Mouse (Mus musculus): ENCODE data around the gene Tmem150c. TPM values are rescaled to one million over a fixed set of nuclear protein-coding genes. Genes with fewer than 3 reads are reported as not detected.

Tmem150c gene
- 0.22 and 0.74 TPM in 2 replicates for total RNA-seq (2012; rRNA removed)

DNA sequence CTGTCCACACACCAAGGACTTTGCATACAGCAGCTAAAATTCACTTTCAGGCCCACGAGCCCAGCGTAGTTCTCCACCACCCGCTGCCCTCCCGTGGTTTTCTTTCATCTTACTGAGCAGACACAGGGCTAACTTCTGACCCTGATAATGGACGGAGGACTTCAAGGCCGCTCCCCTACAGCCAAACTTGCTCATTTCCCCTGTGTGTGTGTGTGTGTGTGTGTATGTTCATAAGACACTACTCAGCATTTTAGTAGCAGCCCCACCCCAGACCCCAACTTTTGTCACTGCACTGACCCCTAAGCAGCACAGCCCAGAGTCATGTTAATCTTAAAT is at the start of gene Tmem150c:
Gene Tmem150c (minus strand): TSS at position 171 of the 336 bp plus-strand sequence.
- DNase-seq (ENCODE audit: low read depth, low spot score): no peak
- TF ChIP-seq ZC3H11A (IDR thresholded peaks at IDR 0.05; ENCODE audit: borderline replicate concordance, low read depth, low read length): no peak
- no peak for TF ChIP-seq CHD2 (IDR thresholded peaks at IDR 0.05; ENCODE audit: low read depth, low read length)
- TF ChIP-seq HCFC1 (IDR thresholded peaks at IDR 0.05; ENCODE audit: borderline replicate concordance, insufficient read depth, low read length): no peak
- TF ChIP-seq MAFK (IDR thresholded peaks at IDR 0.05; ENCODE audit: insufficient read depth, low read depth, low read length): no peak
- no peak for TF ChIP-seq ZNF384 (IDR thresholded peaks at IDR 0.05; ENCODE audit: low read depth, low read length)
- in situ Hi-C loops (cut with MboI; ENCODE audit: low sequenced_read_pairs in 2 of 2, unreplicated experiment in 2 of 2): loop anchor here in 1 of 2 experiments (25.0 kb wide), 1 partner anchor 97 kb away; no protein-coding TSS in a partner anchor
- H3K4me1 ChIP-seq (ENCODE audit: control insufficient read depth in 2 of 2, insufficient read depth in 2 of 2, low read length in 2 of 2, poor library complexity in 1 of 2): no peaks in the 10 kb centered on the region
- H3K4me3 ChIP-seq (ENCODE audit: insufficient read depth in 1 of 2, low read depth in 1 of 2, low read length in 2 of 2, poor library complexity in 1 of 2, severe bottlenecking in 1 of 2): peak within 1 kb of the TSS; percentile 38 to 80
- no peaks in the 10 kb centered on the region for H3K36me3 ChIP-seq (ENCODE audit: control insufficient read depth, insufficient read depth, low read length, poor library complexity, severe bottlenecking)
- H3K9ac ChIP-seq (ENCODE audit: insufficient read depth, low read depth, low read length, poor library complexity, severe bottlenecking): peak within 1 kb of the TSS; percentile 79; the same call in 1 of the 2 replicates
- H3K9me3 ChIP-seq (ENCODE audit: control insufficient read depth, insufficient read depth, low read depth, low read length): no peaks in the 10 kb centered on the region
- H3K27ac ChIP-seq (ENCODE audit: insufficient read depth, low read depth, low read length, poor library complexity, severe bottlenecking): no peak within 1 kb of the TSS

GRCm38 (mm10) chr5:100209093-100209492 is 49.5 kb upstream of the Tmem150c start:
- H3K4me1 ChIP-seq (ENCODE audit: control insufficient read depth in 2 of 2, insufficient read depth in 2 of 2, low read length in 2 of 2, poor library complexity in 1 of 2): peaks cover 0 to 5% of the 10 kb centered on the region in 2 experiments; a peak in 1 of 4 replicates
- H3K9ac ChIP-seq (ENCODE audit: insufficient read depth, low read depth, low read length, poor library complexity, severe bottlenecking): no peak overlapping the region
- in situ Hi-C loops (cut with MboI; ENCODE audit: low sequenced_read_pairs in 2 of 2, unreplicated experiment in 2 of 2): no loop called here
- H3K4me3 ChIP-seq (ENCODE audit: insufficient read depth in 1 of 2, low read depth in 1 of 2, low read length in 2 of 2, poor library complexity in 1 of 2, severe bottlenecking in 1 of 2): no peak overlapping the region
- H3K36me3 ChIP-seq (ENCODE audit: control insufficient read depth, insufficient read depth, low read length, poor library complexity, severe bottlenecking): no peaks in the 10 kb centered on the region
- TF ChIP-seq CHD2 (IDR thresholded peaks at IDR 0.05; ENCODE audit: low read depth, low read length): no peak
- TF ChIP-seq HCFC1 (IDR thresholded peaks at IDR 0.05; ENCODE audit: borderline replicate concordance, insufficient read depth, low read length): no peak
- TF ChIP-seq MAFK (IDR thresholded peaks at IDR 0.05; ENCODE audit: insufficient read depth, low read depth, low read length): no peak
- no peak for TF ChIP-seq ZC3H11A (IDR thresholded peaks at IDR 0.05; ENCODE audit: borderline replicate concordance, low read depth, low read length)
- TF ChIP-seq ZNF384 (IDR thresholded peaks at IDR 0.05; ENCODE audit: low read depth, low read length): no peak
- no peak overlapping the region for H3K27ac ChIP-seq (ENCODE audit: insufficient read depth, low read depth, low read length, poor library complexity, severe bottlenecking)
- no peak for DNase-seq (ENCODE audit: low read depth, low spot score)
- H3K9me3 ChIP-seq (ENCODE audit: control insufficient read depth, insufficient read depth, low read depth, low read length): no peaks in the 10 kb centered on the region

DNA sequence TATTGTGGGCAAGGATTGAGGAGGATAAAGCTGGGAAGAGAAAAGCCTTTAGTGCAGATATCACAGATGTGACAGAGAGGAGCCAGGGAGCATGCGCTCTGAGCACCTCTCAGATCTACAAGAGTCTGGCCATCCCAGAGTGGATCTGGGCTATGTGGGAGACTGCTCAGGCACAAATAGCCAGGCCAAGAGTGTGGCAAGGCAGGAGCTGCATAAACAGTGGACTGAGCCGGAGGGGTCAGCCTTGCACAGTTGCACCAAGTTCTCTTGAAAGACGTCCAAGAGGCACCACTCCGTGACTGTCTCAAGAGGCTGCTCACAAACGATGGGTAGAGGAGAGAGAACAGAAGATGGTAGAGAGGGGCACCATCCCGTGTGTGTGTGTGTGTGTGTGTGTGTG is 47.1 kb upstream of the Tmem150c start:
- no peak for DNase-seq (ENCODE audit: low read depth, low spot score)
- in situ Hi-C loops (cut with MboI; ENCODE audit: low sequenced_read_pairs in 2 of 2, unreplicated experiment in 2 of 2): no loop called here
- TF ChIP-seq MAFK (IDR thresholded peaks at IDR 0.05; ENCODE audit: insufficient read depth, low read depth, low read length) (no peak), CHD2 (IDR thresholded peaks at IDR 0.05; ENCODE audit: low read depth, low read length) (no peak), HCFC1 (IDR thresholded peaks at IDR 0.05; ENCODE audit: borderline replicate concordance, insufficient read depth, low read length) (no peak), ZC3H11A (IDR thresholded peaks at IDR 0.05; ENCODE audit: borderline replicate concordance, low read depth, low read length) (no peak), ZNF384 (IDR thresholded peaks at IDR 0.05; ENCODE audit: low read depth, low read length) (no peak)

DNA sequence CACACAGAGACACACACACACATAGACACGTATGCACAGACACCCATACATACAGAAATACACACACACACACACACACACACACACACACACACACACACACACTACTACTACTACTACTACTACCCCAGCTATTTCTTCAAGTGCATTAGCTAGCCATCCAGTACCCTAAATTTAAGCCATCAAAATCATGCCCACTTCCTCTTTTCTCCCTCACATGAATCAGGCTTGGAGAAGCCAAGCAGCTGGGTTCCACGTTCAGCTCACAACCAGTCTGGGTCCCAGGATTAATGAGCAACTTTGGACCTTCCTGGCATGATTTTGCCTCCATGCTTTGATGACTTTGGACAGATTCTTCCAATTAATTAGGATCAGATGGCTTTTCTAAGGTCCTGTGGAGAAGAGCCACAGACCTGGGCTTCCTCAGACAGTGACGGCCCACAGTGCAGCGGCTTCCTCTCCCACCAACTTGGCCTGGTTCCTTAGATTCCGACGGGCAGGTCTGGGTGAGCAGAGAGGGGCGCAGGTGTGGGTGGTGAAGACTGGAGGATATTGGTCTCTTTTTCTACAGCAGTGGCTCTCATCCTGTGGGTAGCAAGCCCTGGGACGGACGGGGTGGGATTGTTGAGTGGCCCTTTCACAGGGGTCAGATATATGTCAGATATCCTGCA is 46.0 kb upstream of the Tmem150c start:
- H3K36me3 ChIP-seq (ENCODE audit: control insufficient read depth, insufficient read depth, low read length, poor library complexity, severe bottlenecking): no peaks in the 10 kb centered on the region
- no peaks in the 10 kb centered on the region for H3K4me1 ChIP-seq (ENCODE audit: control insufficient read depth in 2 of 2, insufficient read depth in 2 of 2, low read length in 2 of 2, poor library complexity in 1 of 2)
- H3K27ac ChIP-seq (ENCODE audit: insufficient read depth, low read depth, low read length, poor library complexity, severe bottlenecking): no peak overlapping the region
- in situ Hi-C loops (cut with MboI; ENCODE audit: low sequenced_read_pairs in 2 of 2, unreplicated experiment in 2 of 2): no loop called here
- no peak overlapping the region for H3K9ac ChIP-seq (ENCODE audit: insufficient read depth, low read depth, low read length, poor library complexity, severe bottlenecking)
- no peaks in the 10 kb centered on the region for H3K9me3 ChIP-seq (ENCODE audit: control insufficient read depth, insufficient read depth, low read depth, low read length)
- no peak for DNase-seq (ENCODE audit: low read depth, low spot score)
- TF ChIP-seq ZNF384 (IDR thresholded peaks at IDR 0.05; ENCODE audit: low read depth, low read length) (no peak), HCFC1 (IDR thresholded peaks at IDR 0.05; ENCODE audit: borderline replicate concordance, insufficient read depth, low read length) (no peak), CHD2 (IDR thresholded peaks at IDR 0.05; ENCODE audit: low read depth, low read length) (no peak), MAFK (IDR thresholded peaks at IDR 0.05; ENCODE audit: insufficient read depth, low read depth, low read length) (no peak), ZC3H11A (IDR thresholded peaks at IDR 0.05; ENCODE audit: borderline replicate concordance, low read depth, low read length) (no peak)
- no peak overlapping the region for H3K4me3 ChIP-seq (ENCODE audit: insufficient read depth in 1 of 2, low read depth in 1 of 2, low read length in 2 of 2, poor library complexity in 1 of 2, severe bottlenecking in 1 of 2)

More for the DNA sequence above, 47.1 kb upstream of the Tmem150c start:
- H3K4me3 ChIP-seq (ENCODE audit: insufficient read depth in 1 of 2, low read depth in 1 of 2, low read length in 2 of 2, poor library complexity in 1 of 2, severe bottlenecking in 1 of 2): no peak overlapping the region
- no peak overlapping the region for H3K9ac ChIP-seq (ENCODE audit: insufficient read depth, low read depth, low read length, poor library complexity, severe bottlenecking)
- H3K4me1 ChIP-seq (ENCODE audit: control insufficient read depth in 2 of 2, insufficient read depth in 2 of 2, low read length in 2 of 2, poor library complexity in 1 of 2): no peaks in the 10 kb centered on the region
- H3K9me3 ChIP-seq (ENCODE audit: control insufficient read depth, insufficient read depth, low read depth, low read length): no peaks in the 10 kb centered on the region
- no peaks in the 10 kb centered on the region for H3K36me3 ChIP-seq (ENCODE audit: control insufficient read depth, insufficient read depth, low read length, poor library complexity, severe bottlenecking)
- H3K27ac ChIP-seq (ENCODE audit: insufficient read depth, low read depth, low read length, poor library complexity, severe bottlenecking): no peak overlapping the region
